Mouse (Mus musculus) lung, embryonic 15.5 days (tissue): ENCODE data around the gene Cfap161. TPM values are rescaled to one million over a fixed set of nuclear protein-coding genes. Genes with fewer than 3 reads are reported as not detected.

Experiments used
- ATAC-seq: fragments of 200-750 bp; cut with Nextera tagmentation; 2 replicates; pipeline ENCODE4 v1.8.0; 2017; ENCODE audit warnings: moderate number of reproducible peaks, borderline replicate concordance; ENCODE audit not compliant: low FRiP score, low TSS enrichment; ENCODE audit errors: extremely low read depth
- H3K27ac ChIP-seq: fragments of 300-500 bp; sonication (generic); 2 replicates; pipeline ENCODE4 v1.5.1; 2015; ENCODE audit warnings: moderate library complexity, mild to moderate bottlenecking, inconsistent platforms
- H3K27me3 ChIP-seq: fragments of 300-500 bp; sonication (generic); 2 replicates; pipeline ENCODE4 v1.6.1; 2015; ENCODE audit warnings: inconsistent platforms
- H3K36me3 ChIP-seq: fragments of 300-500 bp; sonication (generic); 2 replicates; pipeline ENCODE4 v1.6.1; 2015; ENCODE audit warnings: inconsistent platforms
- H3K4me1 ChIP-seq: fragments of 300-500 bp; sonication (generic); 2 replicates; pipeline ENCODE4 v1.6.1; 2015; ENCODE audit warnings: inconsistent platforms
- H3K4me2 ChIP-seq: fragments of 300-500 bp; sonication (generic); 2 replicates; pipeline ENCODE4 v1.6.1; 2015; ENCODE audit warnings: inconsistent platforms, mild to moderate bottlenecking, moderate library complexity
- H3K4me3 ChIP-seq: fragments of 300-500 bp; sonication (generic); 2 replicates; pipeline ENCODE4 v1.5.1; 2015; ENCODE audit warnings: mild to moderate bottlenecking, inconsistent platforms
- H3K9ac ChIP-seq: fragments of 300-500 bp; sonication (generic); 2 replicates; pipeline ENCODE4 v1.6.1; 2015; ENCODE audit warnings: inconsistent platforms
- H3K9me3 ChIP-seq: fragments of 300-500 bp; sonication (generic); 2 replicates; pipeline ENCODE4 v1.6.1; 2016; ENCODE audit warnings: inconsistent platforms
- WGBS: fragments of 180-500 bp; shearing (Covaris S2); methylation state at CpG from one replicate; pipeline ENCODE4 v1.1.7; 2015; 5-methylcytosine and 5-hydroxymethylcytosine counted together
- polyA plus RNA-seq: library from polyadenylated mRNA; unstranded; fragments of >200 nt; fragmentation: Nextera tagmentation; extraction: Ambion mirVana; gene quantifications from 2 replicates; pipeline ENCODE4 v1.2.1, GENCODE M21; 2015

Cfap161 gene
- polyA plus RNA-seq, 1 experiment from 2014 or later = 3.2 TPM

DNA sequence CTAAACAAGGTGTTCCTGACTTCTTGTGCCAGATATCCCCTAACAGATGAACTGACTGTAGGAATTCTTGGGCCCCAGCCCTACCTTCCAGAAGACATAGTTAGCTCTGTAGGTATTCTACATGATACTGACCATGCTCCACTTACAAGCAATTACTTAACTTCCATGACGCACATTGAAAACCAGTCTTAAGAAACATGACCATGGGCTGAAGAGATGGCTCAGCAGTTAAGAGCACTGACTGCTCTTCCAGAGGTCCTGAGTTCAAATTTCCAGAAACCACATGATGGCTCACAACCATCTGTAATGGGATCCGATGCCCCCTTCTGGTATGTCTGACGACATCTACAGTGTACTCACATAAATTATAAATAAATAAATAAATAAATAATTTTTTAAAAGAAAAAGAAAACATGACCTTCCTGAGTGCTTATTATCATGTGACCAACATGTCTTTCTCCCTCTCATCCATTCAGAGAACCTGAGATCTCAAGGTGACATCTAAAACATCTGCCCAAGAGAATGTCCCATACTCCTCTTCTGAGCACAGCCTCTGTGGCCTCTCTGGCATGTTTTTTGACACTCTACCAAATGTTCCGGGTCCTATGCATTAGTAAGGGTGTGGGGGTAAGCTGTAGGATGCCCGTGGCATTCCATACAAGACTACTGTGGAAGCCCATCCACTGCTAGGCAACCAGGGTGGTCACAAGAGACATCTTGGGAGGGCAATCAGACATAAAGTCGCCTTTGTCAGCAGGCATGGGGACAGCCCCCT lies 58.2 kb downstream of the Cfap161 start:
- Histone ChIP-seq H3K36me3 (no peaks in the 10 kb centered on the region), H3K27me3 (no peaks in the 10 kb centered on the region), H3K27ac (no peak overlapping the region), H3K4me1 (peaks cover 32% of the 10 kb centered on the region), H3K9ac (no peak overlapping the region), H3K4me2 (no peak overlapping the region), H3K4me3 (no peak overlapping the region), H3K9me3 (no peaks in the 10 kb centered on the region)
- ATAC-seq = no peak
- 79% methylated on average over 6 of the region's 6 CpGs for WGBS

DNA sequence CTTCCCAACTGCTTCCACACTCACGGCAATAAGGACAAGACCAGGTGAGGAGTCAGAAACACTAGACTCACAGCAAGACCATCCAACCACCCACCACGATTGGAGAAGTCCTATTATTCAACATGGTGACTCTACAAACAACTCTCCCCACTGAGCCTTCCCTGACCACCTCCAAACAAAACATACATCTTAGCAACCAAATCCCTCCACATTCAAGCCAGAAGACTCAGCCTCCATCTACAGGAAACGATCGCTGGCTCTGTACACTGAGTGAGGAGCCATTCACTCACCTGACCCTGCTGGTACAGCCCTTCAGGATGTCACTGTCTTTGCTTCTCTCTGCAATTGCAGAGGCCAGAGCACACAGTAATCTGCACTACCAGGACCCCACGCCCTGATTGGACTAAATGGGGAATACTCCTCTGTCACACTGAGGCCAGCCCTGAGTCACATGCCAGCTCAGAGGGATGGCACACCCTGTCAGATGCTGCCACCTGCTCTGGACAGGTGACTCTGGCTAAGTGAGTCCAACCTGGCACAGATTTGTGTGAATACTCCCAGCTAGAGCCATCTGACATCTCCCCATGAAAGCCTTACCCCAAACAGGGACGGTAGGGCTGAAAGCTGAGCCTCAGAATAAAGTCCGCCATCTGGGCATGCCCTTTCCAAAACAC lies 59.4 kb downstream of the Cfap161 start:
- Histone ChIP-seq H3K27me3 (no peaks in the 10 kb centered on the region), H3K4me1 (peaks cover 36% of the 10 kb centered on the region), H3K9ac (no peak overlapping the region), H3K27ac (no peak overlapping the region), H3K4me2 (no peak overlapping the region), H3K4me3 (no peak overlapping the region), H3K9me3 (no peaks in the 10 kb centered on the region), H3K36me3 (no peaks in the 10 kb centered on the region)
- ATAC-seq = no peak
- WGBS = 83% methylated on average over 7 of the region's 7 CpGs

DNA sequence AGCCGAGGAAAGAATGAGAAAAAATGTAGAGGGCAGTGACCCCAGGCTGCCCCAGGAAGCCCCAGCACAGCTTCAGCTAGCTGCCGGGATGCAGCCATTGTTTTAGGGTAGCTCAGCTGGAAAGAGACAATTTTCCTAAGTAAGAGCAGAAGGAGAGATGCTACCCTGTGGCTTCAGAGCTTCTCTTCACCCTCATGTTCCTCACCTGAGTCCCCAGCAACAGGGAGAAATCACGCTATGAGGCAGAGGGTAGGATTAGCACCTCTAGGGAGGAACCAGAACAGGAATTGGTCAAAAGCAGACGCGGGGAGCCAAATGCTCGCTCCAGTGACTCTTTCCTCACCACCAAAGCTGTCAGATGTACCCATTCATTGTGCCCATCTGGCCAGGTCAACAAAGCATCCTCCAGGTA lies 60.0 kb downstream of the Cfap161 start:
- peaks cover 31% of the 10 kb centered on the region for H3K4me1 ChIP-seq
- H3K4me2 ChIP-seq = no peak overlapping the region
- H3K27ac ChIP-seq = no peak overlapping the region
- H3K36me3 ChIP-seq = no peaks in the 10 kb centered on the region
- H3K27me3 ChIP-seq = no peaks in the 10 kb centered on the region
- no peak for ATAC-seq
- no peak overlapping the region for H3K4me3 ChIP-seq
- no peak overlapping the region for H3K9ac ChIP-seq
- no peaks in the 10 kb centered on the region for H3K9me3 ChIP-seq
- 74% methylated on average over 6 of the region's 6 CpGs for WGBS

DNA sequence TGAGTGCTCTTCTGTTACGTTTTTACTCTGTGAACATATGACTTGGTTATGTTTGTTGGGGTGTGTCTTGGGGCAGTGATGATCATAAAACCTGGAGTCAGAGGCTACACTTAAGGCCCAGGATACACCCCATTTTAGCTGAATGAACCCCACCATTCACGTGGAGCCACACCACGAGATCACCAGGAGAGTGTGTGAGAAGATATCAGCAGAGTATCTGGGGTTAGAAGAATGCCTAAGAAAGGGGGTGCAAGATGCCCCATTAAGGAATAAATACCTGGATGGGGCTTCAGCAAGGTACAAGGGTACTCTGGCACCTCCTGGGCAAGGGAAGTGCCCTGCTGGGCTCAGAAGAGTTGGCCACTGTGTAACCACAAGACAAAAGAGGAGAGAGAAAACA lies 60.4 kb downstream of the Cfap161 start:
- Histone ChIP-seq H3K36me3 (no peaks in the 10 kb centered on the region), H3K27ac (no peak overlapping the region), H3K9me3 (no peaks in the 10 kb centered on the region), H3K4me2 (no peak overlapping the region), H3K4me1 (peaks cover 26% of the 10 kb centered on the region), H3K27me3 (no peaks in the 10 kb centered on the region), H3K4me3 (no peak overlapping the region), H3K9ac (no peak overlapping the region)
- WGBS = 77% methylated on average over 3 of the region's 3 CpGs
- ATAC-seq = no peak

DNA sequence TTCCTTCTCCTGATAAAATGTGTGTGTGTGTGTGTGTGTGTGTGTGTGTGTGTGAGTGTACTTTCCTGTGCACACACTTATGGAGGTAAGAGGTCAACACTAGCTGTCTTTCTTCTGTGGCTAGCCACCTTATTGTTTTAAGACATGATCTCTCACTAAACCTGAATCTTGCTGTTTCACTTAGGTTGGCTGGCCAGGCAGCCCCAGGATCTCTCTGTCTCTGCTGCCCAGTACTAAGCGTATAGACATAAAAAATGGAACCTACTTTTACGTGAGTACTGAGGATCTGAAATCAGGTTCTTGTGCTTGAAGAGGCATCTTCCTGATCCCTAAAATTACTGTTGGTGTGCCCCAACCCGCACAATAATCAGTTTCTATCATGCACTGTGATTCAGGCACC lies 61.9 kb downstream of the Cfap161 start:
- no peaks in the 10 kb centered on the region for H3K36me3 ChIP-seq
- H3K27me3 ChIP-seq = no peaks in the 10 kb centered on the region

DNA sequence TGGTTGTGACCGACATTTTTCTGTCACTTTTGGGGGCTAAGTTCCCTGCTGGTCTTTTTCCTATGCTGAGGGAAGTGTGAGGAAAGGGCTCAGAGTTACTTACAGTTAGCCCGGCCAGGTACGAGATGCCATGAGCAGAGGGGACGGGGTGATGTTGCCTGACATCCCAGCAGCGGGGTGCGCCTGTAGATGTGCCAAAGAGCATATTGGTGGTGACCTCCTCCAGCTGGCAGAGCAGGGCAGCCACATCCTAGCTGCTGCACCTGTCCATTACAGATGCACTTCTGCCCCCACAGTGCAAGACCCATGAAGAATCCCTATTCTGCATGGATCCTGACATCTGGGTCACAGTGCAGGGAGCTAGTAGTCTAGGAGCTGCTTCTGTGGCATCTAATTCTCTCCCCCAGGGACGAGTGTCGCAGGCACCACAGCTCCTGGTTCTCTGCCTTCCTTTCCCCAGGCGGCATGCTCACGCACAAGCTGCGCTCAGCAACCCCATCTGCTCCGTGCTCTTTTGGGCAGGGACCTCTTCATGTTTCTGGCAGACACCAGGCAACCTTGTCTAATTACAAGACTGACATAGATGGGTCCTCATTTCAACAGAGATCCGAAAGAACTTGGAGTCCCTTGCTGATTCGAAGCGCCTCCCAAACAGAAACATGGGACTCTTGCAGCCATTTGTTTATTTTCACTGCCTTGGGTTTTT lies 62.6 kb downstream of the Cfap161 start:
- no peaks in the 10 kb centered on the region for H3K36me3 ChIP-seq
- peaks cover 16% of the 10 kb centered on the region for H3K4me1 ChIP-seq
- H3K4me3 ChIP-seq = no peak overlapping the region
- no peak overlapping the region for H3K4me2 ChIP-seq
- 61% methylated on average over 15 of the region's 15 CpGs for WGBS
- H3K9ac ChIP-seq = no peak overlapping the region
- H3K9me3 ChIP-seq = no peaks in the 10 kb centered on the region
- no peak for ATAC-seq
- H3K27me3 ChIP-seq = no peaks in the 10 kb centered on the region
- H3K27ac ChIP-seq = no peak overlapping the region

More for the DNA sequence above, 61.9 kb downstream of the Cfap161 start:
- no peaks in the 10 kb centered on the region for H3K9me3 ChIP-seq
- H3K4me3 ChIP-seq = no peak overlapping the region
- no peak overlapping the region for H3K27ac ChIP-seq
- H3K4me2 ChIP-seq = no peak overlapping the region
- no peak for ATAC-seq
- 82% methylated on average over 3 of the region's 3 CpGs for WGBS
- H3K4me1 ChIP-seq = peaks cover 16% of the 10 kb centered on the region
- no peak overlapping the region for H3K9ac ChIP-seq

DNA sequence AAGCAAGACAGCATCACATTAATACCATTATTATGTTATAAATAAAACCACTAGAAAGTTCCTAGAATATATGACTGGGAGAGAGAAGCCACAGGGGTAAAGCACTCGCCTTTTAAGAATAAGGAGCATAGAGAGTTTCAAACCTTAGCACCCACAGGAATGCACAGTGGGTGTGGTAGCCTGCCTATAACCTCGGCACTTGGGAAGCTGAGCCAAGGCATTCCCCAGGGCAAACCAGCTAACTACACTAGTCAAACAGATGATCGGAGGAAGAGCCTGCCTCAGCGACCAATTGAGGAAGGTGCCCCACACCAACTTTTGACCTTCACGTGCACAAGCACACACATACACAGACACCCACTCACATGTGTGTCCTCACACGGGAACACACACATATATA lies 63.4 kb downstream of the Cfap161 start:
- no peak overlapping the region for H3K27ac ChIP-seq
- peaks cover 16% of the 10 kb centered on the region for H3K4me1 ChIP-seq
- H3K9ac ChIP-seq = no peak overlapping the region
- H3K4me2 ChIP-seq = no peak overlapping the region
- H3K36me3 ChIP-seq = no peaks in the 10 kb centered on the region
- no peak overlapping the region for H3K4me3 ChIP-seq
- no peaks in the 10 kb centered on the region for H3K9me3 ChIP-seq
- no peaks in the 10 kb centered on the region for H3K27me3 ChIP-seq
- WGBS = 50% methylated on average over 6 of the region's 6 CpGs
- no peak for ATAC-seq

DNA sequence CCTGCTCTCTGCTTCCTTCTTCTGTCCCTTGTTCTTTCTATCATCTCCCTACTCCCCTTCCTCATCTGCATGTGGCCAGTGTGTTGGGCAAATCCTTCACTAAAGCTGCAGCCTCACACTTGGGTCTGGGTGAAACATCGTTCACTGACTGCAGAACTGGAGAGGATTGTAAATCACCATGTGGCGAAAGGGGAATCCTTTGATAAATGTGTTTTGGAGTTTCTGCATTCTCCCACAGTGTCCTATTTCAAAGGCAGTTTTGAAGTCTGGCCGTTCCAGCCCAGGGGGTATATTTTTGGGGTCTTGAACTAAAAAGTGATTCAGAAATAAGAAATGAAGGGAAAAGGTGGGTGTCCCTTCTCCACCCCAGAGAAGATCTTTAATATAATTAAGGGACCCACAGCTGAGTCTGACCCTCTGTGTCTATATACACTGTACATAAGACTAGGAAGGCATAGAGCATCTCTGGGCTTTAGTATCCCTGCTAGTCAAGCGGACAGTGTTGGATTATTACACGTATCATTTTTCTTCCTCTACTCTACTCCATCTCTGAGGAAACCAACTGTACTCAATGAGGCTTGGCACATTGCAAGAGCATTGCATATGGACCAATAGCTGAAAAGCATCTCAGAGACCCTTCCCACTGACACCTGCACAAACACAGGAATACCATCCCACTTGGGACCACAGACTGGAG lies 67.6 kb downstream of the Cfap161 start:
- Histone ChIP-seq H3K36me3 (no peaks in the 10 kb centered on the region), H3K27ac (no peak overlapping the region), H3K4me3 (no peak overlapping the region), H3K4me1 (peaks cover 21% of the 10 kb centered on the region), H3K9ac (no peak overlapping the region), H3K27me3 (no peaks in the 10 kb centered on the region), H3K4me2 (no peak overlapping the region), H3K9me3 (no peaks in the 10 kb centered on the region)
- WGBS = 49% methylated on average over 5 of the region's 5 CpGs
- ATAC-seq = no peak

DNA sequence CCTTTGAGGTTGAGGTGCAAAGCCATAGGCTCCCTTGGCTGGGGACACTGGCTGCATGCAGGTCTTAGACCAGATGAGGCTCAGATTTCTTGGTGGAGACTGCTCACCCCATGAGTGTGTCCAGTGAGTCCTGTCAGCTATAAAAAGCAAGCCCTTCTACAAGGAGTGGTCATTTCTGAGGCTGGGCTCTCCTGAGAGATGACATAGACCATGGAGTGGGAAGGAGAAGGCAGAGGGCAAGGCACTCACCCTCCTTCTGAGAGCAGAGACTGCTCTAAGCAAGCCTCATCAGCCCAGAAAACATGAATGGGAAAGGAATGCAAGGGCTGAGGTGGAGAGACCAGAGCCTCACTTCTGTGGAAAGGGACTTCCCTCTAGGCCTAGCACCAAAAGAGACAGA lies 68.9 kb downstream of the Cfap161 start:
- H3K4me3 ChIP-seq = no peak overlapping the region
- peaks cover 13% of the 10 kb centered on the region; the same call in 1 of the 2 replicates for H3K4me1 ChIP-seq
- no peak for ATAC-seq
- no peak overlapping the region for H3K27ac ChIP-seq
- H3K36me3 ChIP-seq = no peaks in the 10 kb centered on the region
- no peak overlapping the region for H3K9ac ChIP-seq
- H3K27me3 ChIP-seq = no peaks in the 10 kb centered on the region
- H3K4me2 ChIP-seq = no peak overlapping the region
- no peaks in the 10 kb centered on the region for H3K9me3 ChIP-seq

DNA sequence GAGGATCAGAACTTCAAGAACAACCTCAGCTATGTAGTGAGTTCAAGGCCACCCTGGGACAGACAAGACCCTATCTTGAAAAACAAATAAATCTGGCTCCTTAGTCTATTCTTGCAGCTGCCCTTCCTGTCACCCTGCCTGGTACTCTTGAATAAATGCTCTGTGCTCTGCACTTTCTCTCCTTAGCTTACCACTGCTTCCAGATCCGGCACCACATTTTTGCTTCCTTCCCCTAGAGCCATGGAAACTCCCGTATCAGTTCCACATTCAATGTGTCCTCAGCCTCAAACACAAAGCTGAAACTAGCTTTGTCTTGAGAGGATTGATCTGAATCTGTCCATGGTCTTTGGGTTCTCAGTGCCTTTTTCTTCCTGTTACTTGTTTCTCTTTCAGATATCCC lies 70.1 kb downstream of the Cfap161 start:
- H3K4me3 ChIP-seq = no peak overlapping the region
- H3K27ac ChIP-seq = no peak overlapping the region
- peaks cover 9% of the 10 kb centered on the region; the same call in 1 of the 2 replicates for H3K4me1 ChIP-seq
- ATAC-seq = no peak
- no peak overlapping the region for H3K4me2 ChIP-seq
- no peaks in the 10 kb centered on the region for H3K9me3 ChIP-seq
- no peaks in the 10 kb centered on the region for H3K27me3 ChIP-seq
- 46% methylated on average over 2 of the region's 2 CpGs for WGBS
- no peaks in the 10 kb centered on the region for H3K36me3 ChIP-seq
- no peak overlapping the region for H3K9ac ChIP-seq
